Mouse (Mus musculus): ENCODE results near the gene Lipt2. TPM values are rescaled to one million over a fixed set of nuclear protein-coding genes. Genes with fewer than 3 reads are reported as not detected.

The Lipt2 gene
- polyA plus RNA-seq (2012; rRNA removed): 41.7 and 62.2 TPM in 2 replicates

DNA sequence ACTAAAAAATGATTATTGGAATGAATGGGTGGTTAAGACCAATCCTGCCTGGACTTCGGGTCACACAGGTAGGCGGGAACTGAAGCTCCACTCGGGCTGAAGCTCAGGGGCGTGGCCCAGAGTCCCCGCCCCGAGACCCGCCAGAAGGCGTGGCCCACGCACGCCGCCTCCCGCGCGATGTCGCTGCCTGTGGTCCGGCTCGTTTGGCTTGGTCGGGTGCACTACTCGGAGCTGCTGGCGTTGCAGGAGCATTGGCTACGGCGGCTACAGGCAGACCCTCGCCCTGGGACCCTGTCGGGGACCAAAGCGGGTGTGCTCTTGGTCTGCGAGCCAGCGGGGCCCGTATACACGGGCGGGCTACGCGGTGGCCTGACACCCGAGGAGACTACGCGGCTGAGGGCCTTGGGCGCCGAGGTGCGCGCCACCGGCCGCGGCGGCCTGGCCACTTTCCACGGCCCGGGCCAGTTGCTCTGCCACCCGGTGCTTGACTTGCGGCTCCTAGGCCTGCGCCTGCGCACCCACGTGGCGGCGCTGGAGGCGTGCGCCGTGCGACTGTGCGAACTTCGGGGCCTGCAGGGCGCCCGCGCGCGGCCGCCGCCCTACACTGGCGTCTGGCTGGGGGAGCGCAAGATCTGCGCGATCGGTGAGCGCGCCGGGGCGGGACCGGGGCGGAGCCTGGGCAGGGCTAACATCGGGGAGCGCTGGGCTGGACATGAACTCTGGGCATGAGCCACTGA, at the start of gene Lipt2:
Gene Lipt2 (plus strand): TSS at position 173 of the 737 bp plus-strand sequence.

DNA sequence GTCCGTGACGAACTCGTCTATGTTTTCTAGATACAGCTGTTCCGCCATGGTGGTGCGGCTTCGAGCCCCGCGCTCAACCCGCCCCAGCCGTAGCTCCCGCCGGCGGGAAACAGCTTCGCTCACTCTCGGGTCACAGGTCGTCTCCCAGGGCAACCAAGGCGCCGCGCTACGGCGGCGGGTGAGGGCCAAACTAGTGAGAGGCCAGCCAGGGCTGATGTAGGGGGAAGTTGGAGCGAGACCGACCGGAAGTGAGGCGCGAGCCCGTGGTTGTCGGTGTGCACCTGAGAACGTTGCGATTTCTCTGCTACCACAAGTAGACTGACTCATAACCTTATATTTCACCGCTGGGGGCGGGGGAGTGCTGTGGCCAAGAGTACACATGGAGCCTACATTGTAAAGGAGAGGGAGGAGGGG, 37.7 kb upstream of the Lipt2 start, which contains the start of gene Pold3:
Gene Pold3 (minus strand): TSS at position 190 of the 414 bp plus-strand sequence.

DNA sequence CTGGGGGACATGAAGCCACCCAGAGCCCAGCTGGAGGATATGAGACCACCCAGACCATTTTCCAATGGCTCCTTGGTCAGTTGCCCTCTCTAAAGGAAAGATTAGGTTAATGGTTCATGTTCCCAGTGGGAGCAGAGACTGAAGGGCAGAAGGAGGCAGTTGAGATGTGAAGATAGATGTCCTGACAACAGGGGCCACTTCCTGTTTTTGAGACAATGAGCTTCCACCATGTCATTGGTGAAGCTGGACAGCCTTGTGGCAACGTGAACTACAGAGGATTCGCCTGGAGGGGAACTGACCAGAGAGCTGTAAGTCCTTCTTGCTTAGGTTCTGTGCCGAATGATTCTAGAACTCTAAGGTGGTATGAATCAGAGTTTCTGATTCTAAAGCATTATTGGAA, 17.2 kb downstream of the Lipt2 start, which contains the start of gene Kcne3:
Gene Kcne3 (plus strand): TSS at position 234 of the 400 bp plus-strand sequence.

Other genes starting within 250 kb of the Lipt2 start
- gene Rnf169, start 178.8 kb upstream of the Lipt2 start, polyA plus RNA-seq (2012; rRNA removed): 5.4 and 5.9 TPM in 2 replicates
- gene Chrdl2, start 153.1 kb upstream of the Lipt2 start, polyA plus RNA-seq (2012; rRNA removed): 10.3 and 12.1 TPM in 2 replicates
- gene Pold3, start 37.7 kb upstream of the Lipt2 start, polyA plus RNA-seq (2012; rRNA removed): 8.5 and 10.4 TPM in 2 replicates
- gene Kcne3, start 17.2 kb downstream of the Lipt2 start, polyA plus RNA-seq (2012; rRNA removed): 76.4 and 113 TPM in 2 replicates
- gene Pgm2l1, start 68.1 kb downstream of the Lipt2 start, polyA plus RNA-seq (2012; rRNA removed): 14.0 and 22.4 TPM in 2 replicates
- gene P4ha3, start 126.2 kb downstream of the Lipt2 start, polyA plus RNA-seq (2012; rRNA removed): 2.2 and 3.8 TPM in 2 replicates
- gene C2cd3, start 213.0 kb downstream of the Lipt2 start, polyA plus RNA-seq (2012; rRNA removed): 22.6 and 25.9 TPM in 2 replicates
- gene Ppme1, start 213.0 kb downstream of the Lipt2 start, polyA plus RNA-seq (2012; rRNA removed): 117 and 126 TPM in 2 replicates

All from ovary, adult 2 months (tissue).